Mouse (Mus musculus): Measurements from ENCODE around the gene Dnaja1. TPM values are rescaled to one million over a fixed set of nuclear protein-coding genes. Genes with fewer than 3 reads are reported as not detected.

Dnaja1 gene
- 623 and 674 TPM in 2 replicates for polyA plus RNA-seq (2016; fragmentation: Nextera tagmentation; extraction: Ambion mirVana)

DNA sequence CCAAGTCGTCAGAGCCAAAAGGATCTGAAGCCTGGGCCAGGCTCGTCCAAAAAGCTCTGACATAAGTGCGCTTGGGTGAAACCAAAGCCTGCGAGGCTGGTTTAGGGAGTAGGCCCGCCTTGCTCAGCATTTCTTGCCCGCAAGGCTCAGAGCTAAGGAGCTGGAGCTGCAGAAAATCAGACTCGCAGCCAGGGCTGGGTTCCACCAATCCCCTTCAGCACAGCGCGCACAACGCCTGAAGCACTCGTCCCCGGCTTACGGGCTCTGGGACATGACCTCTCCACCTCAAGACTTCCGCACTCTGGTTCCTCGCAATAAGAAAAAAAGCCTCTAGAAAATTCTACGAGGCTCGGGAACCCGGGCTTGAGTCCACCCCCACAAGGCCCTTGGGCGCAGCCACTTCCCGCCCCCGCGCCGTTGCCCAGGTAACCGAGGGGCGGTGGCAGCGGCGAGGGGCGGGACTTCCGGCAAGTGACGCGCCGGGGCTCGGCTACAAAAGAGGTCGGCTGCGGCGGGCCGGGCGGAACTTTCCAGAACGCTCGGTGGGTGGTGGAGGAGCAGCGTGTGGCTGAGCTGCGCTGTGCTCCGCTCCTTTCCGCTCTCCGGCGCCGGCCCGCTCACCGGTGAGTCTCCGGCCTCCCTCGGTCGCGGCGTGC lies at the start of gene Dnaja1:
Gene Dnaja1 (plus strand): TSS at position 140 of the 656 bp plus-strand sequence.
- WGBS, result under 1% methylated on average over 53 of the region's 54 CpGs
- peak within 1 kb of the TSS; percentile 77 for H3K4me2 ChIP-seq (replicated peaks)
- no peaks in the 10 kb centered on the region for H3K27me3 ChIP-seq
- peaks cover 37% of the 10 kb centered on the region for H3K4me1 ChIP-seq
- H3K9ac ChIP-seq (replicated peaks), result peak within 1 kb of the TSS; percentile 96
- H3K27ac ChIP-seq (replicated peaks), result peak within 1 kb of the TSS; percentile 100
- no peaks in the 10 kb centered on the region for H3K9me3 ChIP-seq
- H3K36me3 ChIP-seq, result peaks cover 17% of the 10 kb centered on the region
- ATAC-seq (ENCODE audit: low FRiP score, low read depth), result peak; percentile 90
- peak within 1 kb of the TSS; percentile 85 for H3K4me3 ChIP-seq

DNA sequence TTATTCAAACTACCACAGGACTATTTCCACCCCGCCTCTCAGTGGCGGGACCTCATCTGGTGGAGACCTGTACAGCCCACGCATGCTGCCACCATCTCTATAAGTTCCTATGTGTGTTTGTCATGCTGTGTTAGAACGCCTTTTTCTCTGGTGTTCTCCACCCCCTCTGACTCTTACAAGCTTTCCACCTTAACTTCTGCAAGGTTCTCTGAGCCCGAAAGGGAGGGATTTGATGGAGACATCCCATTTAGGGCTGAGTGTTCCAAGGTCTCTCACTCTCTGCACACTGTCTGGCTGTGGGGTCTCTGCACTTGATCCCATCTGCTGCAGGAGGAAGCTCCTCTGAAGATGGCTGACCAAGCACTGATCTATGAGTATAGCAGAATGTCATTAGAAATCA lies 48.4 kb upstream of the Dnaja1 start:
- 0 out of 2 replicates have a peak, but pooled peaks cover 2% of the 10 kb centered on the region for H3K27me3 ChIP-seq
- WGBS, result 94% methylated on average over 5 of the region's 5 CpGs
- no peaks in the 10 kb centered on the region for H3K36me3 ChIP-seq
- H3K9me3 ChIP-seq, result no peaks in the 10 kb centered on the region
- no peak overlapping the region for H3K9ac ChIP-seq (replicated peaks)
- peaks cover 11% of the 10 kb centered on the region; the same call in 1 of the 2 replicates for H3K4me1 ChIP-seq
- no peak for ATAC-seq (ENCODE audit: low FRiP score, low read depth)
- H3K27ac ChIP-seq (replicated peaks), result no peak overlapping the region
- no peak overlapping the region for H3K4me3 ChIP-seq
- no peak overlapping the region for H3K4me2 ChIP-seq (replicated peaks)

GRCm38 (mm10) chr4:40676338-40676737 lies 45.6 kb upstream of the Dnaja1 start:
- H3K9ac ChIP-seq (replicated peaks), result no peak overlapping the region
- 20% methylated on average over 14 of the region's 14 CpGs for WGBS
- H3K4me2 ChIP-seq (replicated peaks), result peak overlapping the region; percentile 34; the same call in 1 of the 2 replicates
- H3K4me3 ChIP-seq, result no peak overlapping the region
- no peaks in the 10 kb centered on the region for H3K36me3 ChIP-seq
- 0 out of 2 replicates have a peak, but pooled peaks have one; percentile 12 for ATAC-seq (ENCODE audit: low FRiP score, low read depth)
- no peak overlapping the region for H3K27ac ChIP-seq (replicated peaks)
- H3K4me1 ChIP-seq, result peaks cover 11% of the 10 kb centered on the region; the same call in 1 of the 2 replicates
- H3K9me3 ChIP-seq, result no peaks in the 10 kb centered on the region
- 0 out of 2 replicates have a peak, but pooled peaks cover 2% of the 10 kb centered on the region for H3K27me3 ChIP-seq

GRCm38 (mm10) chr4:40677132-40677531 lies 44.8 kb upstream of the Dnaja1 start:
- Histone ChIP-seq H3K9me3 (no peaks in the 10 kb centered on the region), H3K4me3 (no peak overlapping the region), H3K4me2 (replicated peaks) (no peak overlapping the region), H3K4me1 (peaks cover 11% of the 10 kb centered on the region; the same call in 1 of the 2 replicates), H3K9ac (replicated peaks) (no peak overlapping the region), H3K36me3 (no peaks in the 10 kb centered on the region), H3K27me3 (0 out of 2 replicates have a peak, but pooled peaks cover 2% of the 10 kb centered on the region), H3K27ac (replicated peaks) (no peak overlapping the region)
- 40% methylated on average over 4 of the region's 5 CpGs for WGBS
- ATAC-seq (ENCODE audit: low FRiP score, low read depth), result no peak

DNA sequence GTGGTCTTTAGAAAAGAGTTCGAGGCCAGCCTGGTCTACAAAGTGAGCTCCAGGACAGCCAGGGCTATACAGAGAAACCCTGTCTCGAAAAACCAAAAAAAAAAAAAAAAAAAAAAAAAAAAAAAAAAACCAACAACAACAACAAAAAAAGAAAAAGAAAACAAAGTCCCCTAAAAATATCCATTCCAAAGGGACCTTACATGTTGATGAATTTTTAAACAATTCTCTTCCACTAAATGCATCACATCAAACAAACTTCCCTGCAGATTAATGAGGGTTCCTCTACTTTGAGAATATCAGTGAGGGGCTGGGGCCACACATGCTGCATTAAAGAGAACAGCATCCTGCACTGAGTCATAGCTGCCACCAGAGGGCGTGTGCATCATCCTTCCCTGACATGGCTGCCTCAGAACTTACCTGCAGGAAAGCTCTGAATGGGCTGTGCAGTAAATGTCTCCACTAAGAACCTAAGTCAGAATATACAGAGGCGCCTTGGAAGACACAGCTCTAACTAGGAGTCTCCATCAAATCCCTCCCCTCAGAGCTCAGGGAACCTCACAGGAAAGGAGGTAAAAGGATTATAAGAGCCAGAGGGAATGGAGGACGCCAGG lies 41.6 kb upstream of the Dnaja1 start:
- WGBS, result 48% methylated on average over 5 of the region's 5 CpGs
- Histone ChIP-seq H3K4me2 (replicated peaks) (no peak overlapping the region), H3K27ac (replicated peaks) (no peak overlapping the region), H3K36me3 (0 out of 2 replicates have a peak, but pooled peaks cover 2% of the 10 kb centered on the region), H3K4me1 (peaks cover 11% of the 10 kb centered on the region; the same call in 1 of the 2 replicates), H3K4me3 (no peak overlapping the region), H3K9ac (replicated peaks) (no peak overlapping the region), H3K9me3 (no peaks in the 10 kb centered on the region), H3K27me3 (0 out of 2 replicates have a peak, but pooled peaks cover 2% of the 10 kb centered on the region)
- 0 out of 2 replicates have a peak, but pooled peaks have one; percentile 4 for ATAC-seq (ENCODE audit: low FRiP score, low read depth)

GRCm38 (mm10) chr4:40681908-40682307 lies 40.0 kb upstream of the Dnaja1 start:
- ATAC-seq (ENCODE audit: low FRiP score, low read depth), result no peak
- H3K4me2 ChIP-seq (replicated peaks), result no peak overlapping the region
- H3K9ac ChIP-seq (replicated peaks), result no peak overlapping the region
- H3K4me1 ChIP-seq, result peaks cover 3% of the 10 kb centered on the region; the same call in 1 of the 2 replicates
- 28% methylated on average over 3 of the region's 3 CpGs for WGBS
- peaks cover 17% of the 10 kb centered on the region for H3K36me3 ChIP-seq
- 0 out of 2 replicates have a peak, but pooled peaks cover 2% of the 10 kb centered on the region for H3K27me3 ChIP-seq
- no peak overlapping the region for H3K27ac ChIP-seq (replicated peaks)
- no peaks in the 10 kb centered on the region for H3K9me3 ChIP-seq
- no peak overlapping the region for H3K4me3 ChIP-seq

DNA sequence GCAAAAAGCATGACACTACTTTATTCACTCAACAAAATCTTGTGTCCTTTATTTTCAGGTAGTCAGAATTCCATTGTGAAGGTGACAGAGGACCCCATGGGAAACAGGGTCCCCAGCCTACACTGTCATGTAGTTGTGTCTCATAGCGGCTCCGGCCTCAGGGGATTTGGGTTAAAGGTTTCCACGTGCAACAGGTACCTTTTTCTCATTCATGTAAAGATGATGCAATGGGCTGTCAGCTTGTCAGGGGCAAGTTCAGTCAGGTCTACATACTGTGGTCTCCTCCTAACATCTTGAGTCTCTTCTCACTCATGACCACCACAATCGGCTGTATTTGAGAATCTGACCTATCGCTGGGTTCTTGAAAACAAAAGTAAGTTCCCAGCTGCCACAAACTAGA lies 39.6 kb upstream of the Dnaja1 start:
- Histone ChIP-seq H3K36me3 (peaks cover 20% of the 10 kb centered on the region), H3K9ac (replicated peaks) (no peak overlapping the region), H3K4me2 (replicated peaks) (no peak overlapping the region), H3K27me3 (0 out of 2 replicates have a peak, but pooled peaks cover 2% of the 10 kb centered on the region), H3K4me1 (no peaks in the 10 kb centered on the region), H3K27ac (replicated peaks) (no peak overlapping the region), H3K4me3 (no peak overlapping the region), H3K9me3 (no peaks in the 10 kb centered on the region)
- 0 out of 2 replicates have a peak, but pooled peaks have one; percentile 7 for ATAC-seq (ENCODE audit: low FRiP score, low read depth)
- WGBS, result 97% methylated on average over 5 of the region's 5 CpGs

- peaks cover 28% of the 10 kb centered on the region for H3K36me3 ChIP-seq
- no peak overlapping the region for H3K27ac ChIP-seq (replicated peaks)
- H3K9ac ChIP-seq (replicated peaks), result no peak overlapping the region
- H3K4me2 ChIP-seq (replicated peaks), result no peak overlapping the region
- H3K27me3 ChIP-seq, result no peaks in the 10 kb centered on the region
- no peak overlapping the region for H3K4me3 ChIP-seq
- ATAC-seq (ENCODE audit: low FRiP score, low read depth), result no peak
- 87% methylated on average over 2 of the region's 2 CpGs for WGBS
- no peaks in the 10 kb centered on the region for H3K4me1 ChIP-seq
- no peaks in the 10 kb centered on the region for H3K9me3 ChIP-seq
Measured at GRCm38 (mm10) chr4:40683306-40683705, 38.6 kb upstream of the Dnaja1 start.

DNA sequence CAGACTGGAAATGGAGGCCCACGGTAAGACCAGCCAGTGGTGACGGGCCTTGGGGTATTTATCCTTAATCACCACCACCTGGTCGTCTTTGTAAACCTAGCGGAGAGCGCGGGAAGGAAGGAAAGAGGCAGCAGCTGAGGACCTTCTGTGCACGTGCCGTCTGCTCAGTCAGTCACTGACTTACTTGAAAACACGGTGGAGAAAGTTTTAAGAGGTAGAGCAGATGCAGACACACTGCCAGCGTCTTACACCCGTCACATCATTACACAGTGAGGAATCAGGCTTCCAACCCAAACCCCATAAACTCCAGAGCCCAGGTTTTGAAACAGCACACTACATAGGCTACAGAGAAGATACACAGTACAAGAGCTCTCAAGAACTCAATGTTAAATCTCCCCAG lies 30.9 kb upstream of the Dnaja1 start:
- WGBS, result 82% methylated on average over 11 of the region's 11 CpGs
- Histone ChIP-seq H3K9me3 (no peaks in the 10 kb centered on the region), H3K9ac (replicated peaks) (no peak overlapping the region), H3K4me1 (no peaks in the 10 kb centered on the region), H3K27ac (replicated peaks) (no peak overlapping the region), H3K27me3 (no peaks in the 10 kb centered on the region), H3K4me3 (no peak overlapping the region), H3K36me3 (peaks cover 79% of the 10 kb centered on the region), H3K4me2 (replicated peaks) (no peak overlapping the region)
- ATAC-seq (ENCODE audit: low FRiP score, low read depth), result no peak

- ATAC-seq (ENCODE audit: low FRiP score, low read depth), result no peak
- peaks cover 45% of the 10 kb centered on the region for H3K36me3 ChIP-seq
- no peak overlapping the region for H3K4me2 ChIP-seq (replicated peaks)
- H3K27ac ChIP-seq (replicated peaks), result no peak overlapping the region
- H3K4me3 ChIP-seq, result no peak overlapping the region
- H3K27me3 ChIP-seq, result no peaks in the 10 kb centered on the region
- H3K9me3 ChIP-seq, result no peaks in the 10 kb centered on the region
- peaks cover 11% of the 10 kb centered on the region for H3K4me1 ChIP-seq
- 85% methylated on average over 7 of the region's 7 CpGs for WGBS
- no peak overlapping the region for H3K9ac ChIP-seq (replicated peaks)
Measured at GRCm38 (mm10) chr4:40697059-40697458, 24.9 kb upstream of the Dnaja1 start.

- no peak for ATAC-seq (ENCODE audit: low FRiP score, low read depth)
- Histone ChIP-seq H3K36me3 (peaks cover 16% of the 10 kb centered on the region), H3K27me3 (no peaks in the 10 kb centered on the region), H3K9ac (replicated peaks) (no peak overlapping the region), H3K4me3 (no peak overlapping the region), H3K9me3 (no peaks in the 10 kb centered on the region), H3K4me1 (peaks cover 25% of the 10 kb centered on the region), H3K27ac (replicated peaks) (no peak overlapping the region), H3K4me2 (replicated peaks) (no peak overlapping the region)
- 85% methylated on average over 8 of the region's 8 CpGs for WGBS
Measured at GRCm38 (mm10) chr4:40700216-40700615, 21.7 kb upstream of the Dnaja1 start.

- no peak overlapping the region for H3K27ac ChIP-seq (replicated peaks)
- H3K9ac ChIP-seq (replicated peaks), result no peak overlapping the region
- H3K4me2 ChIP-seq (replicated peaks), result peak overlapping the region; percentile 75
Measured at GRCm38 (mm10) chr4:40701796-40702195, 20.2 kb upstream of the Dnaja1 start.

More at GRCm38 (mm10) chr4:40701796-40702195, 20.2 kb upstream of the Dnaja1 start:
- 85% methylated on average over 3 of the region's 3 CpGs for WGBS
- no peaks in the 10 kb centered on the region for H3K9me3 ChIP-seq
- peak overlapping the region; percentile 70 for H3K4me3 ChIP-seq
- no peaks in the 10 kb centered on the region for H3K27me3 ChIP-seq
- 0 out of 2 replicates have a peak, but pooled peaks cover 3% of the 10 kb centered on the region for H3K36me3 ChIP-seq
- no peak for ATAC-seq (ENCODE audit: low FRiP score, low read depth)
- H3K4me1 ChIP-seq, result peaks cover 25% of the 10 kb centered on the region
